Mouse (Mus musculus): Measurements from ENCODE around the gene Prdm11.

Gene Prdm11

GRCm38 (mm10) chr2:93045818-93046508, at the start of gene Prdm11:
Prdm11 (minus strand) TSS chr2:93046167.
- DNase-seq (ENCODE audit: low spot score), result peak; percentile 32

- DNase-seq (ENCODE audit: low spot score), result no peak
These were observed 46.4 kb upstream of the Prdm11 start for GRCm38 (mm10) chr2:93092347-93092746.

GRCm38 (mm10) chr2:93091679-93092078, 45.7 kb upstream of the Prdm11 start:
- DNase-seq (ENCODE audit: low spot score), result no peak

GRCm38 (mm10) chr2:93089379-93090089, 43.6 kb upstream of the Prdm11 start:
- DNase-seq (ENCODE audit: low spot score), result no peak

GRCm38 (mm10) chr2:93088006-93088405, 42.0 kb upstream of the Prdm11 start:
- no peak for DNase-seq (ENCODE audit: low spot score)

- DNase-seq (ENCODE audit: low spot score), result no peak
These were observed 39.5 kb upstream of the Prdm11 start for GRCm38 (mm10) chr2:93085291-93086027.

GRCm38 (mm10) chr2:93084481-93084880, 38.5 kb upstream of the Prdm11 start:
- DNase-seq (ENCODE audit: low spot score), result no peak

- DNase-seq (ENCODE audit: low spot score), result no peak
These were observed 37.4 kb upstream of the Prdm11 start for GRCm38 (mm10) chr2:93083317-93083716.

- DNase-seq (ENCODE audit: low spot score), result peak; percentile 27
These were observed 36.9 kb upstream of the Prdm11 start for GRCm38 (mm10) chr2:93082846-93083245.

- DNase-seq (ENCODE audit: low spot score), result peak; percentile 79
These were observed 35.1 kb upstream of the Prdm11 start for GRCm38 (mm10) chr2:93080871-93081608.

- DNase-seq (ENCODE audit: low spot score), result peak; percentile 30
These were observed 33.4 kb upstream of the Prdm11 start for GRCm38 (mm10) chr2:93079394-93079793.

- DNase-seq (ENCODE audit: low spot score), result no peak
These were observed 30.6 kb upstream of the Prdm11 start for GRCm38 (mm10) chr2:93076578-93076955.

GRCm38 (mm10) chr2:93075738-93076577, 30.0 kb upstream of the Prdm11 start:
- peak; percentile 61 for DNase-seq (ENCODE audit: low spot score)

- DNase-seq (ENCODE audit: low spot score), result peak; percentile 76
These were observed 25.7 kb upstream of the Prdm11 start for GRCm38 (mm10) chr2:93071656-93072055.

- peak; percentile 71 for DNase-seq (ENCODE audit: low spot score)
These were observed 23.0 kb upstream of the Prdm11 start for GRCm38 (mm10) chr2:93068942-93069341.

- peak; percentile 72 for DNase-seq (ENCODE audit: low spot score)
These were observed 17.4 kb upstream of the Prdm11 start for GRCm38 (mm10) chr2:93063347-93063746.

- DNase-seq (ENCODE audit: low spot score), result no peak
These were observed 5.9 kb upstream of the Prdm11 start for GRCm38 (mm10) chr2:93051873-93052272.

GRCm38 (mm10) chr2:93048601-93049323, 2.8 kb upstream of the Prdm11 start:
- DNase-seq (ENCODE audit: low spot score), result peak; percentile 81

GRCm38 (mm10) chr2:93047491-93048050, 1.6 kb upstream of the Prdm11 start:
- no peak for DNase-seq (ENCODE audit: low spot score)

GRCm38 (mm10) chr2:93047036-93047435, 1.1 kb upstream of the Prdm11 start:
- no peak for DNase-seq (ENCODE audit: low spot score)
